Mouse (Mus musculus) left cerebral cortex, adult 18-20 months (tissue): ENCODE measurements around the gene Slc22a14. TPM values are rescaled to one million over a fixed set of nuclear protein-coding genes. Genes with fewer than 3 reads are reported as not detected.

Experiments used
- DNase-seq, 2 experiments: peaks; one replicate each; pipeline ENCODE4 v3.0.0; 2021 to 2022; ENCODE audit warnings: low spot score in 2 of 2, mixed read lengths in 1 of 2
- total RNA-seq, 2 experiments: library from RNA; stranded (reverse); gene quantifications; 2 replicates each; pipeline ENCODE4 v1.2.3; 2021

Gene Slc22a14
- total RNA-seq, 2 experiments from 2014 or later, result not detected

DNA sequence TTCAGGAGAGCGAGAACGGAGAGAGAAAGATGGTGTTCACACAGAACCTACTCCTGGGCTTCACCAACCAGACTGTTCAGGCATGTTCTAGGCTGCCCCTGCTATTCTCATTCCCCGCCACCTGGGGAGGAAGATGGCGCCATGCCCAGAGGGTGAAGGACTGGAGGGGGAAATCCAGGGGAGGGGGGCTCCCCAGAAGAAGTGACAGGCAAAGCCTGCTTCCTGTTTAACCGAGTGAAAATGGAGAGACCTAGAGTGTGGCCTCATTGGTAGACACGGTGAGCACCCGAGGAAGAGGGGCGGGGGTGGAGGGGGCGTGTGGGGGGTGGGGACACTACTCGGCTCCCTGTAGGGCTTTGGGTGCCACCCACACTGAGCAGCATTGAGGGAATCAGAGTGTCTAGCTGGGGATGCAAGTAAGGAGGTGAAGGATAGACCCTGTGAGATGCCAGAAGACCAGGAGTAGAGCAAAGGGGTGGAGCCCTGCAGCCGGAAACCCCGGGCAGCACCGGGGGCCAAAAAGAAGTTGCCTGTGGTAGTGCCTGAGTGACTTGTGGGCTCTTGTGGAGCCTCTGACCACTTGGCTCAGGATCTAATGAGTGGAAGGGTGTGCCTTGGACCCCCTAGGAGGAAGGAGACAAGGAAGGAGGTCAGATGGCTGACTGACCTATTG is 219.1 kb downstream of the Slc22a14 start:
- no peak for DNase-seq

DNA sequence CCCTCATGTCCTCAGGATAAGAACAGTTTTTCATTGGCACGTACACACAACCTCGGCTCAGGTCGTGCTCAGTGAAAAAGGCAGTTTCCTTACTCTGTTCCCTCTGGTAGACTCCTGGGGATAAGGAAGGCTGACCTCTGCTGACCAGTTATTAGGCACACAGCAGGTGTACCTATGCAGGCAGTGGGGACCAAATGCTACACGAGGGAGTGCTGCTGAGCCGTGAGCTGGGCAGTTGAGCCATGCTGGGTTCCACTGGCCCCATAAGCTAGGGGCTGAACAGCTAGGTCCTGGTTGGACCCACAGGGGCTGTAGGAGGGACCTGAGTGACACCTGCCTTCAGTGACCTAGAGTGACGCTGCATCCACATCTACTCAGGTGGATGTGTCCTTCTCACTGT is 219.7 kb downstream of the Slc22a14 start:
- DNase-seq, result no peak

DNA sequence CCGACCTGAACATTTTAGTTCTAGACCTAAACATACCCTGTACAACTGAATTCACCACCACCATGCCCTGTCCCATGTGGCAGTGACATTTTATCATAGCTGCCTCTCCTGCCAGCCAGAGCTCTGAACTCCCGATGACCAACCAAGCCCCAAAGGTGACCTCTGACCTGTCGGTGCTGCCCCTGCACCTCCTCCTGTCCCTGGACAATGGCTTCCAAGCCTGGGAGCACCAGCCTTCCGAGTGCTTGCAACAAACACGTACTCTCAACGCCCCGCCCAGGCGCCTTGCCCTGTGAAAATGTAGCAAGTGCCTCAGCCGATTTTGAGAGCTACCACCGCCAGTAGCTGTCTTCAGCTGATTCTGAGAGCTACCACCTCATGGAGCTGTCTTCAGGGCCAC is 220.2 kb downstream of the Slc22a14 start:
- no peak for DNase-seq

DNA sequence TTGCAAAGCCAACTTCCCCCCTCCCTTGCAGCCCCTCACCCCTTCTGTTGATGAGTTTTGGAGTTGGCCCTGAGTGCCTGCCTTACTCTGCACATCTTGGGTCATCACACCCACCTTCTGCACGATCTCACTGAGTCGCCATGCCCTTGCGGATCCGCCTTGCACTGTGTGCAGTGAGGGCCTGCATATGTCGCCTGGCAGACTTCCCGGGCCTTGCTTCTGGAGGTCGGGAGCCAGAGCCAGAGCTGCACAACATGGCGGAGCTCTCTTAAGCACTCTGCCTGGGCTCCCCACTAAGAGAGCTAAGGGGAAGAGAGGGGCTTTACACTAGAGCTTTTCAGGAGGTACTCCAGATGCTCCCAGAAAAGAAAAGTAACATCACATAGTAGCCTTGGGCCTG is 220.7 kb downstream of the Slc22a14 start:
- no peak for DNase-seq

DNA sequence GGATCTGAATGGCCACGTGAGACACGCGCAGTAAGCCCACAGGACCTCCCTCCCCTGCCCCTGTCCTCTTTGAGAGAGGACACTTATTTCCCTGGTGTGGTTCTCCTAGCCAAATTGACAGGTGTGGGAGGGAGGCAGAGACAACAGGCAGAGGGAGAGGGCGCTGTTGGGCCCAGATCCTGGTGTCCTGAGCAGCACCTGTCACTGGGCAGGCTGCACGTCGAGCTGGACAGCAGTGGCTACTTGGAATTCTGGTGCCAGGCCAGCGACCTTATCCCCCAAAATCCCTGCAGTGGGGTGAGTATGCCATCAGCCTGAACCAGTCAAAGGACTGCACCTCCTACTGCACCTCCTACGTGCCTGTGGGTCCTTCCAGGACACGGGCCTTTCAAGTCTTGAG is 222.0 kb downstream of the Slc22a14 start:
- DNase-seq, result no peak

DNA sequence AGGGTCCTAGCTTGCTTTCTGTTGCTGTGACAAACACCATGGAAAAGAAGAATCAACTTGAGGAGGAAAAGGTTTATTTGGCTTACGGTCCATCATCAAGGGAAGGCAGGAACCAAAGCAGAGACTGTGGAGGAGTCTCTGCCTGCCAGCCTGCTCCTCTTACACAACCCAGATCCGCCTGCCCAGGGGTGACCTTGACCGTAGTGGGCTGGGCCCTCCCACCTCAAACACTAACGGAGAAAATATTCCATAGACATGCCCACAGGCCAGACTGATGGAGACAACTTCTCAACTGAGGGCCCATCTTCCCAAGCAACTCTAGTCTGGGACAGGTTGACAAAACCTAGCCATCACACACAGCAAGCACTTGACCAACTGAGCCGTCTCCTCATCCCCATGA is 223.3 kb downstream of the Slc22a14 start:
- DNase-seq, result no peak

DNA sequence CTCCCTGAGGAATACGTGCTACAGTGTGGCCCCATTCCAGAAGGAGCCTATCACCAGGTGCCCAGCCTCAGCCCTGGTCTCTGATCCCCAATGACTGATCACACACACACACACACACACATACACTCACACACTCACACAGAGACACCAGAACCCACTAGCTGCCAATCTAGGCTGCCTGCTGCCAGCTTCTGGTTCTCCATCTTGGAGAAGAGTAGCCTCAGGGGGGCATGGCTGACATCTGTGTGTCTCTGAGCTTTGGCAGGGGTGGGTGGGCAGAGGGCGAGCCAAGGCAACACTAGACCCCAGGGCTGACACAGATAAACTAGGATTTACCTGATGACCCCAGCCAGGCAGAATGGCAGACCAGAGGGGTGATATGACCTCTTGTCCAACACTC is 226.5 kb downstream of the Slc22a14 start:
- no peak for DNase-seq

DNA sequence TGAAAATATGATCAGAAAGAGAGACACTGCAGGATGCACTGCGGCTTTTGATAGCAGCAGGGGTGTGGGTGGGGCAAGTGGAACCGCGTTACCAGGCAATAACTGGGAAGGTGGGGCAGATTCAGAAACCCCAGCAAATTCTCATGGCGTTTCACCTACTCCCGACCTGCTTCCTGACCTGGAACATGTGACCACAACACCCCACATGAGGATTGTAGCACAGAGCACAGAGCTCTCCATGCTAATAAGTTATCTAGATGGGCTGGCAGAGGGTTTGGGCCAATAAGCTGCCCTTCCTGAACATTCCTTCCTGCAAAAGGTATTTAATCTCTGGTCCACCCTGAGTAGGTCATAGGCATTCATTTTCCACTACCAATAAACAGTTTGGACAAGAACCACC is 234.7 kb downstream of the Slc22a14 start:
- DNase-seq, result no peak

DNA sequence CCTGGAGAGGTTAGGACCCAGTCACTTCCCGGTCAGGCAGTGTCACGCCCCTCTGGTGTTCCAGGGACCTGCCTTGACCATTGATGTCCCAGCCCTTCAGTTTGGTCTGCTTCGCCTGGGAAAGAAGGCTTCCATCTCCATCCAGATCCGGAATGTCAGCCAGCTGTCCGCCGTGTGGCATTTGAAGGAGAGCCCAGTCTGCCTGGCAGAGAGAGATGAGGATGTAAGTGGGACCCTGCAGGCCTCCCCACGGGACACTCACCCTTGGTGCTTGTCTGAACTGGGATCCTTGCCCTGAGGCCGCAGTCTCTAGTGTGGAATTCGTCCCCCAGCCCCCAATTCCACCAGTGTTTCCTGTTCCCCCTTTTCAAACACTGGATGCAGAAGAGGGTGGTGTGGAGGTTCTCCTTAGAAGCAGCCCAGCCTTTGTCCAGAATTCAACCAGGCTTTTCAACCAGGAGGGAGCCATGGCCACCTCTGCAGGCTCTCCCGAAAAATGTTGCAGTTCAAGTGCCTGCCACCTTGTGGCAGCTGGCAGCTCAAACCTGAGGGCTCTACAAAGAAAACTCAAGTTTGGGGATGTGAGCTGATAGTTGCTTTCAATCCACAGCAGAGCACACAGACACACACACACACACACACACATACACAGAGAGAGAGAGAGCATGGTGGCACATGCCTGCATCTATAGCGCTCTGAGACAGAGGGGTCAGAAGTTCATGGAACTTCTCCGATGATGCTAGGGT is 236.7 kb downstream of the Slc22a14 start:
- DNase-seq, result no peak

DNA sequence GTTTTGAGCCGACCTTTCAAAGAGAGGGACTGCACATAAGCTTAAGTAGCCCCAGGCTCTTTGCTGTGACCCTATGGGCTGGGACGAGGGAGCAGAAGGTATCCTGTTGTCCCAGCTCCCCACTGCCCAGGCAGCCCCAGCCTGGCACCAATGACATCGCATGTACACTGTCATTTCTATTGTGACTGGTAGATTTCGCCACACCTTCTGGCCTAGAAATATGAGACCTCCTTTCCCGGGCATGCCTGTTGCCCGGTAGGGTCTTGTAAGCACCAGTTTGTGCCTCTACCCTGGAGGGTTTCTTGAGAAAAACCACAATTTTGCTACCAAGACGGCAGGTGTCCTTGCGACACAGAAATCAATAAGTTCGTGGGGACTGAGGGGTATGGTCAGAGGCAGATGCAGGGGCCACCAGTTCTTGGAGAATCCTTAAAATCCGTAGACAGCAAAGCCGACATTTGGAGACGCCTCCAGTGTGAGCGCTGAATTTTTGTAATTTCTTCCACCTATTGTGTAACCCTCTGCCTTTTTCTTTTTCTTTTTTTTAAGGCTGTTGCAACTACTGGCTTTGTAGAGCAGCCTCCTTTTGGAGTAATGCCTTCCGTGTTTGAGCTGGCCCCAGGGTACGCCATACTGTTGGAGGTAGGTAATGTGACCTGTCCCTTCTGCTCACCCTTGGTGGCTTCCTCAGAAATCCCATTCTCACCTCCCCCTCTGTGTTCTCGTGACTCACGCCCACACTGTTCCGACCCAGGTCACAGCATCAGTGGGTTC is 242.6 kb downstream of the Slc22a14 start:
- no peak for DNase-seq

DNA sequence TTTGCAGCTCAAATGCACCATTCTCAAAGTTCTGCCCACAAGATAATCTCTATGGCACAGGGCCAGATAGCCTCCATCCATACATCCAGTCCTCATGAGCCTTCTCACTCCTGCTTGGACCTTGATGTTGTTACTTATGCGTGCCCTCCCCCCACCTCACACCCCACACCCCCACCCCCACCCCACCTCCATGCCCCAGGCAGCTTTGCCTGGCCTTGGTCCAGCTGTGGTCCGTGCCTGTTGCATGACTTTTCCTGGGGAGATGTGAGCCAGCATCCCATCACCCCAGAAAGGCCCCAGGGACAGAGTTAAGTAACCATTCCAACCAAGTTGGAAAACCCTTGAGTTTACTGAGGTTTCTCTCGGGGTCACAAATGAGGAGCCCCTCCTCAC is 245.2 kb downstream of the Slc22a14 start:
- DNase-seq, result no peak

Other genes with a start within 250 kb of the Slc22a14 start
- 1 to 10 TPM; 1.3 to 1.5 TPM for gene Acaa1b, start 208.5 kb downstream of the Slc22a14 start, total RNA-seq
- gene Gm47289, start 206.4 kb downstream of the Slc22a14 start, total RNA-seq, result not detected
- not detected for gene Slc22a13, start 156.5 kb downstream of the Slc22a14 start, total RNA-seq
- 10 to 100 TPM; 32.1 to 33.8 TPM for gene Oxsr1, start 43.1 kb downstream of the Slc22a14 start, total RNA-seq
- gene Acaa1a, start 25.9 kb downstream of the Slc22a14 start, total RNA-seq, result 10 to 100 TPM; 63.9 to 70.5 TPM
- gene Myd88, start 24.1 kb downstream of the Slc22a14 start, total RNA-seq, result 1 to 10 TPM; 6.5 to 7.9 TPM
- gene Xylb, start 8.2 kb downstream of the Slc22a14 start, total RNA-seq, result 1 to 10 TPM; 4.1 to 4.3 TPM
- gene Acvr2b, start 36.6 kb upstream of the Slc22a14 start, total RNA-seq, result 10 to 100 TPM; 15.5 to 16.4 TPM
- 10 to 100 TPM; 23.7 to 24.8 TPM for gene Exog, start 79.4 kb upstream of the Slc22a14 start, total RNA-seq
- gene Scn5a, start 213.5 kb upstream of the Slc22a14 start, total RNA-seq, result 1 to 10 TPM; 5.0 to 5.4 TPM